Mouse (Mus musculus): ENCODE measurements around the gene Prss37.
A peak's percentile ranks its signal among the peaks of the same experiment; 100 is the strongest.

Prss37 gene

DNA sequence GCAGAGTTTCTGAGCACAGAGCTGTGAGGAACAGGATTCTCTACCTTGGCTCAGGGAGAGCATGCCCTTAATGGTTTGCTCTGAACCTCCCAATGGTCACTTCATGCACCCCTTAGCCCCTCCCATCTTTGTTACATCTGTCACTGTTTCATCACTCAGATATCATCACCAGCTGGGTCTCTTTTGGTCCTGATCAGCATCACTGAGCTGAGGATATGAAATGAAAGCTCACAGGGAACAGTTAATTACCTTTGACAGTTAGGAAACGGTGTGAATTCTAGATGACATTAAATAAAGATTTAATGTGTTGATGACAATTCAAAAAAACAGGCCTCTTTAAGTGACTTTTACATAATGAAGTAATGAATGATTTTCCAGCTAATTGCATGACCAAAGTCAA, at the start of gene Prss37:
Prss37 (minus strand) TSS at position 101 of the 400 bp plus-strand sequence.
- no peak for DNase-seq

DNA sequence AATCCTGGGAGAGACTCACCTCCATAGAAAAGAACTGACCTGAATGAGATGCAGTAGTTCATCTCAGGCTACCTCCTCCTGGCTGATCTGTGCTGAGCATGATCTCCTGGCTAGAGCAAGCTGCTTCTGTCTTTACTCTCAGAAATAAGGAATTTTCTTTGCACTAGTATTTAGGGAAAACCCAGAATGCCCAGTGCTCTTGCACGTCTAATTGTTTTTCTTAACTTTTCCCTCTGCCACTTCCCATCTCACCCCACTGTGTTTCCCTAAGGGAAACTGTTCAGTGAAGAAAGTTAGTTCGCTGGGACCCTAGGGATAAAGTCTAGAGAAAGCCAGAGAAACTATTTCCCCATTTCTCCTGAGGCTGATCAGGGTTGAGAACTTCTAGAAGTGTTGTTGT, 35.6 kb upstream of the Prss37 start, which contains the start of gene Olfr461:
Olfr461 (minus strand) TSS at position 101 of the 400 bp plus-strand sequence.
- no peak for DNase-seq

DNA sequence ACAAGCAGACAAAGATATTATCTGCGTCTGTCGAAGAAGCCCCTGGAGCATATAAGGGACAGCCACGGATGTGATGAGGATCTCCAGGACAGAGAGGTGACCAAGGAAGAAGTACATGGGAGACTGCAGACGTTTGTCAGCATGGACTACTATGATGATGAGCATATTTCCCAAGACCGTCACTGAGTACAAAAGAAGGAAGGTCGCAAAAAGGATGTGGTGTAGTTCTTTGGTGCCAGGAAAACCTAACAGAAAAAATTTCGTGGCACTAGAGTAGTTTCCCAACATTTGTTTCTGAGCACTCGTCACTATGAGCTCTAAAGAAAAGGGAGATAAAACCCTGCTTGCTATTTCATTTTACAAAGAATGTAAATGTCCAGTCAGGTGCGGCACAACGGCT, 25.4 kb upstream of the Prss37 start:
- DNase-seq: no peak

DNA sequence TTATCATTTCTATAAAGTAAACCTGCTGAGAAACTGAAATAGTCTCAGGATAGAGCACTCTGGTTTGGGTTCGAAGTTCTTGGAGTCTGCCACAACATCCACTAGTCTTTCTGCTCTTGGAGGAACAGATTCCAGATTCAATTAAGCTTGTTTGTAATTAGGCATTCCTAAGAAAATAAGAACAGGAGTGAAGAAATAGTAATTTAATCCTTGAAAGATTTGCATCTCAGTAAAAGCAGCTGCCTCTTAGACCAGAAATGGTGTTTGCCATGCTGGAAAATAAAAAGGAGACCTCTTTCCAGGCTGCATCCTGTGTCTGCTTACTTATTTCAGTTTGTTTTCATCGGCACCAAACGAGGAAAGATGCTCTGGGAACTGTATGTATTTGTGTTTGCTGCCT, 26.1 kb downstream of the Prss37 start, which contains the start of gene Tas2r108:
Tas2r108 (plus strand) TSS at position 301 of the 400 bp plus-strand sequence.
- no peak for DNase-seq

DNA sequence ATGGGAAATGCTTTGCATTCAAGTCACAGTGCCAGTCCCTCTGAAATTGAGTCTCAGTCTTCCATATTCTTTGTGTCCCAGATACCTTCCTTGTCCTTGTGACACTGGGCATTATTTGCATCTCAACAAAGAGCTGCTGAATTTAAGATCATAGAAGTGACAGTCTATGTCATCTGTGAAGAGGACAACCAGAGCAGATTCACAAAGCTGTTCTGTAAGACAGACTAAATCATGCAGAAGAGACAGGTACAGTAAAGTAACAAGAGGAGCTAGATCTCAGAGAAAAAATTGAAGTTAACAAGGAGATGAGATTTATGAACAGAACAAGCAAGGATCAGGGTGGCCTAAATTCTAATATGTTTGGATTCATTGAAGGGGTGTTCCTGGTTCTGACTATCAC, 28.4 kb downstream of the Prss37 start, which contains the start of gene Tas2r137:
Tas2r137 (plus strand) TSS at position 301 of the 400 bp plus-strand sequence.
- no peak for DNase-seq

DNA sequence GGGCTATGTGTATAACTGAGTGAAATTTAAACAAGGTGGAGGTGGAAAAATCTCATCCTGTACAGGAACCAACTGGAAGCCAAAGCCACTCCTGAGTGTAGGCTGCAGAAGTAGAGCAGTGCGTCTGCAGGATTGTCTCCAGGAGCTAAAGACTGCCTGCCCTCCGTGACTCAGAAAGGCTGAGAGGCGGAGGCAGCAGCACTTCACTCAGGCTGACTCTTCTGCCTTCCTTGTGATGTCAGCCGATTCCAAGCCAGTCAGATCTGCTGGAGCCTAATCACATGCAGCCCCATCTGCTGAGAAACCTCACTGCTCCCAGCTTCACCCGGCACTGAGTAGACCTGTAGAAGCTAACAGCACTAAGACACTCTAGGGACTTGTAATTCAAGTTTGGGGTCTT, 37.0 kb downstream of the Prss37 start:
- DNase-seq: no peak

DNA sequence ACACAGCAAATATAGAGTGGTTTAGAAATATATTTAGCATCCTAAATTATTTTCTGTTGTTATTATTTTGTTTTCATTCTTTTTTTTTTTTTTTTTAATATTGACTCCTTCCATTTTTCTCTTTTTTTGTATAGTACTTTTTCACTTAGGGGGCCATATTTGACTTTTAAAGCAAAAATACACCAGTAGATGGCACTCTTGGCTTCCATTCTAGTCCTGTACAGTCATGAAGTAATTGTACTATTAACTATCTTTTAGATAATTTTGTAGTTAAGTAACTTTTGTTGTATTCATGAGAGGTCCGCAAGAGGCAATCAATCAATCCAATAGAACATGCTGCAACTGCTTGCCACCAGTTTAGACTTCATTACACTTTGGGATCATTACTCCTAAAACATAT, 39.6 kb downstream of the Prss37 start:
- no peak for DNase-seq

DNA sequence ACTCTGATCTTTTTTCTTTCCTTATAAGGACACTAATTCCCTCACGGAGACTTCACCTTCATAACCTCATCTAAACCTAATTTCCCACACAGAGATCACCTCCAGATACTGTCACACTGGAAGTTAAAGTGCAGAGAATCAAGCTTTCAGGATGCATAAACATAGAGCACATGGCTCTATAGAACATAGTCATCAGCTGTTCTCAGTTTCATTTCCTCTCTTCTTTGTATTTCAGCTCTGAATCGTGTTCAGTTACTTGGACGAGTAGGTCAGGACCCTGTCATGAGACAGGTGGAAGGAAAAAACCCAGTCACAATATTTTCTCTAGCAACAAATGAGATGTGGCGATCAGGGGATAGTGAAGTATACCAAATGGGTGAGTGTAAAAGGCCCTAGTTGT, 43.2 kb downstream of the Prss37 start:
- no peak for DNase-seq

DNA sequence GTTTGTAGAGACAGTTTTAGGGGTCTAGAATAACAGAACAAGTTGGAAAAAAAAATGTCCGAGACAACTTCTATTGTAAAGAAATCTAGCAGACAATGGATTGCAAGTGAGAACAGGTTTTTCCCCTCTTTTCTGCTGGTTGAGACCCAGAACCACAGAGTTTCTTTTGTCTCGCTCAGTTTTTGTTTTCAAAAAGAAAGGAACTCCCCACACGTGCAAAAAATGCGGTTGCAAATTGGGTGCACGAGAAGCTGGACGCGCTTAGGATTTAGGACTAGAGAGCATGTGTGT, 47.6 kb downstream of the Prss37 start:
- no peak for DNase-seq

DNA sequence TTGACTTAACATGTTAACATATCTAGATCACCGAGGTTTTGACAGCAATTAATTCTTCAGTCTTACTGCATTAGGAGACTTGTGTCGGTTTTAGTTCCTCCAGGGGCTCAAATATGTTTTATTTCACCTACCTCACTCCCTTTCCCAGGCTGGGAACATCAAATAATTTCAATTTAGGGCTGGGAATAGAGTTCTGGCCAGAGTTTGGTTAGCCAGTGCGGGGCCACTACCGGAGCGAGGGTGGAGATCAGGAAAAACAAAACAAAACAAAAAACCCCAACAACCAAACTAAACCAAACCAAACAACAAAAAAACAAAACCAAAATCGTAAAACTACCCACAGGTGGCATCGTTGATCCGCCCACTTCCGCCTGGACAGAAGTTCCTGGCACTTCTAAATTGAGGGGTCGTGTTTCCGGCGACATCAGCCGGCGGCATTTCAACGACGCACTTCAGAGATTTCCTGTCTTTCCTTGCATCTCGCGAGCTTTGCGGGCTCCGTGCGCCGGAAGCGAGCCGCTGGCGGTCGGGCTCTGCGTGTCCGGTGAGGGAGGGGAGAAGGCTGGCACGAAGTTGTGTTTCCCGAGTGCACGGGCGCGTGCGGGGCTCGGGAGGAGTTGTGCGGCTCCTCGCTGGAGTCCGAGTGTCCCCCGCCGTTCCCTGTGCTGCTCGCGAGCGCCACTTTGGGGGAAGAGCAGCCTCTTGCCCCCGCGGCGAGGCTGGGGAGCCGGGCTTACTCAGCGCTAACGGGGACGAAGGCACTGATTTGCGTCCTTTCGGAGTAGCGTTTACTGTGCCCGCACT, 48.2 kb downstream of the Prss37 start, which contains the start of gene Ssbp1:
Ssbp1 (plus strand) TSS at position 437 of the 804 bp plus-strand sequence.
- DNase-seq: peak; percentile 94 to 95

DNA sequence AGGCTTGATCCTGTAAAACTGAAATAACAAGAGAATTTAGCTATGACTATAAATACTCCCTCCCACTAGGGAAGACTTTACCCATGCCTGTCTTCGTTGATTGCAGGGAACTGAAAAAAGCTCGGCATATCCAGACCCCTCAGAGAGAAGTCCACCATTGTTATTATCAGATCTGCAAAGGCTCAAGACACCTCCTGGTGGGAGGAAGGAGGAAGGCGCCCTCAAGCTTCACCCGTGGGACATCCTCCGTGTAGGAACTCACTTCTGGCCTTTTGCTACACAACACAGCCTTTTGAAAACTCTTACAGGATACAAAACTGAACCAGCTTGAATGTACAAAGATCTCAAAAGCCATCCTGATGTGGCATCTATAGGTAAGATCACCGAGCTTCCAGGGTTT, 53.6 kb downstream of the Prss37 start:
- peak in 1 of 2 experiments; percentile 16 for DNase-seq

Measured in lung, postnatal 4 days (tissue).